Mouse (Mus musculus) Patski (cell line): ENCODE measurements at regions not wholly inside any gene's neighbourhood (a gene's known extent, or its start where the extent isn't known, plus 50 kb on each side); places are given as distances from the start of the nearest gene placed in this dataset.
A peak's percentile ranks its signal among the peaks of the same experiment; 100 is the strongest.

ENCODE experiments used
- ATAC-seq: fragments of 100-300 bp; one replicate; pipeline ENCODE4 v1.8.0; 2021
- CTCF ChIA-PET: fragments of 350-600 bp; sonication (Branson Sonifier 250); formaldehyde crosslinking; loops from one replicate; lab custom pipeline; 2022; ENCODE audit warnings: inconsistent platforms; lab: Charles Lee
- POLR2A ChIA-PET: fragments of 350-600 bp; sonication (Branson Sonifier 250); formaldehyde crosslinking; loops from one replicate; lab custom pipeline; 2022; ENCODE audit warnings: antibody characterized with exemption, inconsistent platforms; lab: Charles Lee
- DNase-seq: peaks from one replicate; pipeline ENCODE4 v3.0.0-alpha.2; 2011; ENCODE audit warnings: low read depth, low spot score
- H3K27me3 ChIP-seq: fragments of 371-371 bp; one replicate; pipeline ENCODE4 v1.5.1; 2021
- CTCF ChIP-seq: fragments of 100-300 bp; IDR thresholded peaks from one replicate; pipeline ENCODE4 v1.5.1; 2021
- in situ Hi-C: fragments of 300-500 bp; cut with MboI; formaldehyde crosslinking; loops from 3 replicates; pipeline ENCODE4 v1.11.1; 2018; ENCODE audit warnings: low pct_unique_long_range_greater_than_20kb, mixed read lengths

DNA sequence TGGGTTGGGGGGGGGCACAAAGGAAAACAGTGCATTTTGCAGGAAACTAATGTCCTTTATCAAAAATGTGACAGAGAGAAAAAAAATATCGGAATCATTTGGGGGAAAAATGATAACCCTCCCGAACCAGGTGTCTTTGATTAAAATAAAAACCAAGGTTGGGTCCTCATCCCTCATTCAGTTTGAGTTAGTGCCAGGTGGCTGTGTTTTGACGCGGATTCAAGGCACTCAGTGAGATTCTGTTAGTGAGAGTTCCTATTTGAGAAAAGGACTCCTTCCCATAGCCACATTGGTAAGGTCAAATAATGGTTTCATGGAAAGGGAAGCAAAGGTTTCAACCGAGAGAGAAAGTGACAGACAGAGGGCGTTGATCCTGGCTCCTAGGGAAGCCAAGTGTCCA, 470.9 kb downstream of the Tmem182 start:
- in situ Hi-C loops: loop anchor here (10.0 kb wide), 1 partner anchor 1418 kb away; the partner anchor contains the start of gene Pou3f3
- peaks cover 7% of the 10 kb centered on the region for H3K27me3 ChIP-seq
- ChIA-PET CTCF (interaction anchor here (1.6 kb wide), 1 partner anchor 14 kb away, joined by 3 read pairs; no protein-coding TSS in a partner anchor), POLR2A (interaction anchor here (0.6 kb wide), 1 partner anchor 612 kb away, joined by 3 read pairs; no protein-coding TSS in a partner anchor)
- no peak for TF ChIP-seq CTCF
- ATAC-seq (no peak), DNase-seq (no peak)

DNA sequence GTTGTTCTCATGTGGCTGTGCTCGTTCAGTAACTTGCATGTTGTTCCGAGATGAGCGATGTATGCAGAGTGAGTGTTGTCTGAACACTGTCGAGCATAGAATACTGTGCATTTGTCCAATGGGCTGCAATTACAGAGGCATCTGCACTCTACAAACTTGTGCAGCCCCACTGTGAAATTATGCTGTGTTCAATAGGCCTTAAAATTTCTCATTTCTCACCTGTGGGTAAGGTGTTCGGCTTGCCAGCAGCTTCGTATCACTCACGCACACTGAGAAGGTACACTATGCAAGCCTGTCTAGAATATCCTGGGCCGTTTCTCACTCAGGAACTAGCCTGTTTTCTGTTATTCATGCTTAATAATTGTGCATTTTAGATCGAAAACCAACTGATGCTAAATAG, 479.8 kb downstream of the Tmem182 start:
- H3K27me3 ChIP-seq: peaks cover 7% of the 10 kb centered on the region
- ChIA-PET CTCF (no interaction called here), POLR2A (interaction anchor here (0.6 kb wide), 2 partner anchors 95 to 1409 kb away, joined by 3 to 10 read pairs; no protein-coding TSS in a partner anchor)
- no peak for ATAC-seq
- no peak for TF ChIP-seq CTCF
- DNase-seq: no peak
- in situ Hi-C loops: no loop called here

DNA sequence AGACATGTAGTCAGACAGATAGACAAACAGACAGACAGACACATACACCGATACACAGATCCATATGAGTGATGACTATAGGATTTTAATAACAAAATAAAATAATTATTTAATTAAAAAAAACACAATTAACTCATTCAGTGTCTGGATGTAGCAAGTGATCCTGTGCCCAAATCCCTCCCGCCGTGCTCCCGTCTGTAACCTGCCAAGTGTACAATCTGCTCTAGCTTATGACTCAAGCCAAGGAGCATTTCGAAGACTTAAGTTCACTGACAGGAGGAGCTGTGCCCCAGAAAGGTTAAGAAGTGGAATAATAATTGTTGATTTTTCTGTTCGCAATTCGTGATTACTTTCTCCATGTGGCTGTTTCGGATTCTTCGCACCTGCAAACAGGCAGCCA, 480.8 kb downstream of the Tmem182 start:
- peaks cover 7% of the 10 kb centered on the region for H3K27me3 ChIP-seq
- in situ Hi-C loops: no loop called here
- TF ChIP-seq CTCF: no peak
- POLR2A ChIA-PET: no interaction called here
- CTCF ChIA-PET: no interaction called here
- no peak for ATAC-seq
- DNase-seq: no peak

DNA sequence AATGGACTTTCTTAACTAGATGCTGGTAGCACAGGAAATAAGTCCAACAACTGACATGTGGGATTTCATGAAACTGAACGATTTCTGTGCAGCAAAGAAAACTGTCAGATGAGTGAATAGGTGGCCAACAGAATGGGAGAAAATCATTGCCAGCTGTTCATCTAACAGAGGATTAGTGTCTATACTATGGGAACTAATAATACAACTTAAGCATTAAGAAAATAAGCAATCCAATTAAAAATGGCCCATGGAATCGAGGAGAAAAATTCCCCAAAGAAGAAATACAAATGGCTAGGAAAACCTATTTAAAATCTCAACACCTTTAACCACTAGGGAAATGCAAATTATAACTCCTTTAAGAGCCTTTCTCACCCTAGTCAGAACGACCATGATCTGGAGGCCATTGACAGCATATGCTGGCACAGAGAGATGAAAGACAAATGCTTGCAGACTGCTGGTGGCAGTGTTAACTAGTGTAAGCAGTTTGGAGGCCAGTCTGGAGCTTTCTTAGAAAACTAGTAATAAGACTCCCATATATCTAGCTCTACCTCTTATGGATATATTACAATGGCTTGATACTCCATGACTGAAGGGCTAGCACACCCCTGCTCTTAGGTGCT, 521.6 kb downstream of the Tmem182 start:
- CTCF ChIA-PET: interaction anchor here (0.8 kb wide), 2 partner anchors 12 to 152 kb away, joined by 3 read pairs; no protein-coding TSS in a partner anchor
- DNase-seq: no peak

DNA sequence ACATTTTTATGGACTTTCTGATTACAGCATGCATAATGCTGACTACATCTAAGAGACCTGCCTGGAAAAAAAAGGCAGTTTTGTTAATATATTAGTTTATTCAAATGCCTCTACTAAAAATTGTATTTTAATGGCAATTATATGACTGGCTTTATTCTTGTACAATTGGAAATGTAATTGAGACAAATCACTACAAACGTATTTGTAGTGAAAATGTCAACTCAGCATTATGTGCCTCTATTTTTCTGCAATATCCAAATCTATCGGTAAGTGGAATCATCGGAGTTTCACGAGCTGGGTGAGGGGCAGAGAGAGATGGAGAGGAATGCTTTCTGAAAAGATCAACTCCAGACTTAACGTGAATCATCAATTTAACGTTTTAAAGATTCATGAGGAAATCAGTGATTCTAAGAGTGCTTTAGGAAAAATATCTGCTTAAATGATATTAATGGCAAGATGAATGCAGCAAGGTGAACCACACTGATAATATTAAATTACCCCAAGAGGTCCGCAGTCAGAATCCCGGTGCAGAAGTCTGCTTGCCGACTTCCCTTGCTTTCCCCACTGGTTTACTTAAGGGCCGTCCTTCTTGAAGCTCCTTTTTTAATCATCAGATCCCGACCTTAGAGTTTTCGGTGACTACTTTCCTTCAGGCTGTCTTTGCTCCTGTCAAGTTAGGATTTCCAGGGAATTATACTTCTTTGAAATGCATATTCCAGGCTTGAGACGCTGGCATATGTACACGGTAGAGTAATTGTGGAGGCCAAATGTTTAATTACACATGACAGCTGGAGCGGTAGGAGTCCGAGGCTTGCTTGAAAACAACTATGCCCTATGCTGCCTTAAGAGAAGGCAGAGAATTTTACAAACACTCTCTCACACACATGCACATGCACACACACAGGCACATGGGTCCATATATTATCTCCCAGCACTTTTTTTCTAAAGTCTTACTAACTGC, 544.7 kb downstream of the Tmem182 start:
- CTCF ChIA-PET: interaction anchor here (1.9 kb wide), 1 partner anchor 10 kb away, joined by 5 read pairs; no protein-coding TSS in a partner anchor
- no peak for TF ChIP-seq CTCF
- no peak for DNase-seq
- in situ Hi-C loops: no loop called here
- ATAC-seq: no peak
- H3K27me3 ChIP-seq: peaks cover 26% of the 10 kb centered on the region
- POLR2A ChIA-PET: no interaction called here

More for the DNA sequence above, 521.6 kb downstream of the Tmem182 start:
- no peak for ATAC-seq
- POLR2A ChIA-PET: no interaction called here
- in situ Hi-C loops: no loop called here
- peaks cover 7% of the 10 kb centered on the region for H3K27me3 ChIP-seq
- peak; percentile 10 for TF ChIP-seq CTCF

DNA sequence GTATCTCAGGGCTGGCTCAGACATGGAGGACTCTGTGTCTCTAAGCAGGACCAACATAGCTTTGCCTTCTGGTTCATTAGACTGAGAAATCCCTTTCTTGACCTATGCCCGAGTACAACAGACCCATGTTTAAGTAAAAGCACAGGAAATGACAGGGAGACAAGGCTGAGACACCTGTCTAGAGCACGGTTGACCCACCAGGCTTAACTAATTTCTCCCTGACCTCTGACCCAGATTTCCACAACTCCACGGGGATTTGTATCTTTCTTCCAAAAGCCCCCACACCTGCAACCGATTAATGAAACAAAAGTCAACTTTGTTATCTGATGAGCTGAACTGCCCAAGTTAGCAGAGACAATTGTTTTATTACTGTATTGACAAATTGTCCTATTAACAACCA, 553.7 kb downstream of the Tmem182 start:
- ChIA-PET POLR2A (no interaction called here), CTCF (interaction anchor here (1.5 to 1.7 kb wide), 2 partner anchors 8 to 16 kb away, joined by 4 to 5 read pairs; no protein-coding TSS in a partner anchor)
- TF ChIP-seq CTCF: no peak
- no peak for DNase-seq
- H3K27me3 ChIP-seq: peaks cover 5% of the 10 kb centered on the region
- ATAC-seq: no peak
- in situ Hi-C loops: no loop called here

DNA sequence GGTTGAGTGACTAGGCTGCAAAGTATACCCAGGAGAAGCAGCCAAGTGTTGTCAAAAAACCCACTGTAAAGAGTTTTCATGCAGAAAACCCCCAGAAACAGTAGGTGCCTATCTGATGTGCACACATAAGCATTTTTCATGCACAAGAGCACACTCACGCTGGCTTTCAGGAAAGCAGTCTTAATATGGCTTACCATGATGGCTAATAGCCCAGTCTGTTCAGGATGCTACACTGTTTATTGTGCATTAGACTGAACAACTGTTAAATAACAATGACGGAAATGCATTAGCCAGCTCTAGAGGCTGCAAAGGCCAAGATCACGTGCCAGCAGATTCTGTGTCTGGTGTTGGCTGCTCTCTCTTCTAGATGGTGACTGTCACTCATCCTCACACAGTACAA, 556.1 kb downstream of the Tmem182 start:
- ChIA-PET POLR2A (no interaction called here), CTCF (no interaction called here)
- in situ Hi-C loops: no loop called here
- DNase-seq: no peak
- ATAC-seq: no peak
- TF ChIP-seq CTCF: no peak
- H3K27me3 ChIP-seq: peaks cover 5% of the 10 kb centered on the region

DNA sequence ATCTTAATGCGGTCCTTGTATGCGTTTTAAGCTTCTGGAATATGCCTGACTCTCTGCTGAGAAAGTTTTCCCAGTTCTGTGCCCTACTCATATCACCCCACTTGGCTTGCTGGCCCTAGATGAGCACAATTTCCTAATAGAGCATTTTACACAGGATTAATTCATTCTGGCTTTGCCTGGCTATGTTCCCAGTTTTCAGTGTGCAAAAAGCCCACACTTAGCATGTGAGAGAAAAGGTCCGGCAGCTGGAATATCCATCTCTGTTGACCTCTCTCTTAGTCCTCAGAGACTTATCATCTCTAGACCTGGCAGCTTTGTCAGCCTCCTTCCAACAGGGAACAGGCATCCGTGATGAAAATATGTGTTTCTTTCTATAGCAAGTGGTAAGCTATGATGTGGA, 574.6 kb downstream of the Tmem182 start:
- in situ Hi-C loops: no loop called here
- ATAC-seq (no peak), DNase-seq (no peak)
- CTCF ChIA-PET: interaction anchor here (1.1 to 1.2 kb wide), 2 partner anchors 9 to 24 kb away, joined by 3 read pairs; no protein-coding TSS in a partner anchor
- POLR2A ChIA-PET: interaction anchor here (0.6 to 0.7 kb wide), 2 partner anchors 95 to 1201 kb away, joined by 3 read pairs; no protein-coding TSS in a partner anchor
- TF ChIP-seq CTCF: no peak
- peaks cover 3% of the 10 kb centered on the region for H3K27me3 ChIP-seq

DNA sequence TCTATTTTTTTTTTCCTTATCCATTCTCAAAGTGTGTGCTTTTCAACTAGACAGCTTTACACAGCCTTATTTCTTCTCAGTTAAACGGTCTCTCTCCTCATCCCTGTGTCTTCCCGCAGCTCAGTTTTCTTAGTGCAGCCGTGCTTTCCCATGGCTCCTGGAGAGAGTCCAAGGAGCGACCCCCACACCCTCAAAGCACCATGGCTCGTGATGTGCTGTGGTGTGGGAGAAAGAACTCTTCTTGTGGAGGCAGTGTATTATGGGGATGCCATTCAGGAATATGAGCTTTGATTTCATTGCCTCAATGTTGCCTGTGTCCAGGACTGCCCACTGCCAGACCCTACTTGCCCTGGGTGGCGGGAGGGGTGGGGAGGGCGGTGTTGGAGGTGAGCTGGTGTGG, 576.1 kb downstream of the Tmem182 start:
- DNase-seq: no peak
- CTCF ChIA-PET: no interaction called here

DNA sequence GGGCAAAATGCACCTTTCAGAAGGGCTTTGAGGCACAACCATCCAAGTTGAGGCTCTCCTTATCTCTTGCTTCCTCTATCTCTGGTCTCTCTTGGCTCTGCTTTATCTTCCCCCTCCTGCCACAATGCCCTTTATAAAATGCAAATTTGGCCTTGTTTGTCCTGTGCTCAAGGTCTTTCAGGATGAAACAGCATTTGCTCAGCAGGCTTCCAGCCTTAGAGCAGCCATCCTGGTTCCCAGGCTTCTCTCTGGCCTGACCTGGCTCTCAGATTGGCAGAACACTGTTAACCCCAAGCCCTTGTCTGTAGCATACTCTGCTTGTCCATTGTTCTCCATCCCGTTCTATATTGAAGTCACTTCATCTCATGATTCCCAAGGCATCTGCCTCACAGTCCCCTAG, 579.3 kb downstream of the Tmem182 start:
- ATAC-seq (no peak), DNase-seq (no peak)
- ChIA-PET POLR2A (no interaction called here), CTCF (no interaction called here)
- H3K27me3 ChIP-seq: peaks cover 3% of the 10 kb centered on the region
- no peak for TF ChIP-seq CTCF
- in situ Hi-C loops: no loop called here

More for the DNA sequence above, 576.1 kb downstream of the Tmem182 start:
- in situ Hi-C loops: no loop called here
- TF ChIP-seq CTCF: no peak
- POLR2A ChIA-PET: interaction anchor here (0.6 kb wide), 1 partner anchor 62 kb away, joined by 3 read pairs; no protein-coding TSS in a partner anchor
- no peak for ATAC-seq
- peaks cover 3% of the 10 kb centered on the region for H3K27me3 ChIP-seq
